Mouse (Mus musculus) kidney, postnatal 14 days (tissue): ENCODE data around the gene Fdxr.

Experiments used
- DNase-seq: peaks from one replicate; pipeline ENCODE4 v3.0.0; 2022; ENCODE audit warnings: mixed read lengths

Fdxr gene

DNA sequence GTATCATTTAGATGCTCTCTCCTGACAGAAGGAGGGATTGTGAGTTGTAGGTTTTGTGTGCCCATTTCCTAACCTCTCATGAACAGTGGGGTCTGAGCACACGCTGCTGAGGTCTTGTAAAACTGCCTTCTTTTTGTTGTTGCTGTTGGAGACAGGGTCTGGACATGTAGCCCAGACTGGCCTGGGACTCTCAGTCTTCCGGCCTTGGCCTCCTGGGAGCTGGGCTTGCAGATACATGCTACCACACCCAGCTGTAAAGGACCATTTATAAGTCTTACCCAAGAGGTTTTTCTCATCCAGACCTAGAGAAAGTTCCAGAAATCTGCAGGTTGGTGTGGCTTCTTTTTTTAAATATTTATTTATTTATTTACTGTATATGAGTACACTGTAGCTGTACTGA, 11.5 kb upstream of the Fdxr start:
- DNase-seq = no peak

DNA sequence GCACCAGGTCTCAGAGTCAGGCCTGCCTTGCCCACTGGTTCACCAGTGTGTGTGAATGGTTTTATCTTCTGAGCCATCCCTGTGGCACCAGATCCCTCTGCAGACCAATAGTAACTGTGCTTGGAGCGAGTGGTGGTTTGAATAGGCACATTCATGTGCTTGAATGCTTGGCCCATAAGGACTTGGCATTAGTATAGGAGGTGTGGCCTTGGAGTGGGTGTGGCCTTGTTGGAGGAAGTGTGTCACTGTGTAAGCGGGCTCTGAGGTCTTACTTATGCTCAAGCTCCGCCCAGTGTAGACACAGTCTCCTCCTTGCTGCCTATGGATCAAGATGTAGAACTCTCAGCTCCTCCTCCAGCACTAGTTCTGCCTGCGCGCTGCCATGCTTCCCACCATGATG, 10.5 kb upstream of the Fdxr start:
- no peak for DNase-seq

DNA sequence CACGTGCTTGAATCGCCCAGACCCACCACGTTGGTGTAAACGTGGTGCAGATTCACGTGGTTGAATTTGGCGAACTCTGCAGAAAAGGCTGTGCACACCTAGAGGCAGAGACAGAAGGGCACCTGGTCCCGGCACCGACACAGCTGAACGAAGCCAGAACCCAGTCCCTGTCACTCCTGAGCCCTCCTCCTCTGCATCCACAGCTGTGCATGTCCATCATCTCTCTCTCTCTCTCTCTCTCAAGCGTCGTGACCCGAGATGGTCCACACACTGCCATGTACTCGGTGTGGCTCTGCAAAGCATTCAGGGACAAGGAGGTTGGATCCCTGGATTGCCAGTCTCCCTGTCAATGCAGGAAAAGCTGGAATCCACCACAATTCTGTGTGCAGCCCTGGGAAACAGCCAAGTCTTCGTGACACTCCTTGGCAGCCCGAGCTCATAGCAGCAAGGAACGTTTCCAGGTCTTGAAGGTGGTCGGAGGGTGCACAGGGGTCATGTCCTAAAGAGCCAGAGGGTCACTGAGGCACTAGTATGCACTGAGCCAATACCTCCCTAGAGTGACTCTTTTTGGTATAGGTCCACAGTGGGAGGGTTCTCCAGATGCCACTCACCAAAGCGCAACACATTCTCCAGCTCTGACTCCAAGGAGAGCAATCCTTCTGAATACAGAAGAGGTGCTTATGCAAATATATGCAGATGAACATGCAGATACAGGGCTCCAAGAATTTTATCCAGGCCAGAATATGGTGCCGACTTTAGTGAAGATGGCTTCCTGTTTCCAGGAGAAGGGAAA, 9.5 kb upstream of the Fdxr start:
- DNase-seq = no peak

DNA sequence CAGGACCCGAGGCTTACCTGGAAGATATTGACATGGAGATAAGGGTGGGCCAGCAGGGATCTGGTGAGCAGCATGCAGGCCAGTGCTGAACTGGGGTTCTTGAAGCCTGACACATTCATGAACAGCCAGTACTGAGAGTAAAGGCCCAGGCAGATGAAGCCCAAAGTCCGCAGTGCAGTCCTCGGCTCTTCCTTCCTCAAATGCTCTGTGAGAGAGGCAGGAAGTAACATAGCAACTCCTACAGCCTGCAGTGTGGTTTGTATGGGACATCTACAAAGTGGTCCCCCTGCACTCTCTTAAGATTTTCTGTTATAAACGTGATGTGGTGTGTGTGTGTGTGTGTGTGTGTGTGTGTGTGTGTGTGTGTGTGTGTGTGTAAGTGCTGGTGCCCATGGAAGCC, 8.4 kb upstream of the Fdxr start:
- no peak for DNase-seq

DNA sequence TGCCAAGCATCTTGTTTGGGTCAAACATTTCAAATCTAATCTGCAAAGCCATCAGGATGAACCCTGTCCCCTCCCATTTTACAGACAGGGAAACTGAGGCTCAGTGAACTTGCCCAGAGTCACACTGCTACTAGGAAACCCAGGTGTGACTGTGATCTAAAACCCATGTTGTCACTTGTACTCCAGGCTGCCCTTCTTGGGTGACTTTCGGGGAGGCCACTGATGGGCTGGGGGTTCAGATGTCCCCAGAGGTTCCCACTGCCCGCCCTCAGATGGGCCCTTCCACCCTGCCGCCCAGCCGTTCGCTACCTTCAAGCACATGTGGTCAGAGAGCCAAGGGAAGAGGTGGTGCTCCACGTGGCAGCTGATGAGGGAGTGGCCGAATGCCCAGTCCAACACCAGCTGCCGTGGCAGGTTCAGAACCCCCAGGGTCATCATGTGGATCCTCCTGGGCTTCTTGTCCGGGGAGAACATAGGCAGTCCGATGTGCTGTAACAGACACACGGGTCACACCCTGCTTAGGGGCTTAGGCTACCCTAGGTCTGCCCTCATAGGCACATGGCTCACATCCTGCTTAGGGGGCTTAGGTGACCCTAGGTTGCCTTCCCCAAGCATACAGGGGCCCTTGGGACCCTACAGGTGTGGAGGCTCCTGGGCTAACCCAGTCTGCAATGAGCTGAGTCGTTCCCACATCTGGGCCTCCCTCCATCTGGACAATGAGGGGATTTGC, 7.2 kb upstream of the Fdxr start:
- DNase-seq = no peak

DNA sequence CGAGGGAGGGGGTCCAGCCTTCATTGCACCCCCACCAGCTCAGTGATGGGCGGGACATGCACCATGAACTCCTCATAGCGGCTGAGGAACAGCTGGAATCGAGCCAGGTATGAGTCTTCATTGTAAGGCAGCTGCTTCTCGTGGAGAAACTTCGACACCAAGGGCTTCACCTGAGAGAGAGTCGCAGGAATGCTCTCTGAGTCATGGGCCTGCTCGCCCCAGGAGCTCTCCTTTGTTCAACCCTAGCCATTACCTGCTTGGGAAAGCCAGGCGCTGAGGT, 6.6 kb upstream of the Fdxr start:
- DNase-seq = no peak

DNA sequence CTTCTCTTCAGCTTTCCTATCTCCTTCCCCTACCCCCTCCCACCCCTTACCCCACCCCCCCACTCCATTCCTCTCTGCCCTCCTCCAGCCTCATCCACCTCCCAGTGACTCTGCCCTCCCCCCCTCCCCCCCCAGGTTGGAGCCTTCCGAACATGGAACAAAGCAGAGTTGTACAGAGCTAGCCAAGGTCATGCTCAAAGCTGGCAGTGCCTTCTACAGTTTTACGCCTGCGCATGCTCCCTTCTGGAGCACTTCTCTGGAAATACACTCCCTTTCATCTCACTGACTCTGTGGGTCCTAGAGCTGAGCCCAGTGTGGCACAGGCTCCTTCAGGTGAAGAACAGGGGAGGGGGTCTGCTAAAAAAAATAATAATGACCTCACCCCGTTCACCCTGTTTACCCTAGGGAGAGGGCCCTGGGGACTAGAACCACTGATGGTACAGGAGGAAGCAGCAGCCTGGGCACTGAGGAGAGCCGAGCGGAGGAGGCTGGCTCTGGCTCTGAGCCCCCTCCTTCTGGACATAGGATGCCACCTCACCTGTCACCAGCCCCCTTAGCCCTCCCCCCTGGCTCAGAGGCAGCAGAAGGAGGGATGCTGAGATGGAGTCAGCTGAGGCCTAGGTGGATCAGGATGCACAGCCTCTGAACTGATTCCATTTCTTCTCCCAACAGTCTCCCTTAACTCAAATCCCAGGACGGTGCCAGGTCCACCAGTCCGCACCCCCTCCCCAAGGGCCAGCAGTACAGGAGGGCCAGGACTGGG, 6.1 kb upstream of the Fdxr start:
- no peak for DNase-seq

DNA sequence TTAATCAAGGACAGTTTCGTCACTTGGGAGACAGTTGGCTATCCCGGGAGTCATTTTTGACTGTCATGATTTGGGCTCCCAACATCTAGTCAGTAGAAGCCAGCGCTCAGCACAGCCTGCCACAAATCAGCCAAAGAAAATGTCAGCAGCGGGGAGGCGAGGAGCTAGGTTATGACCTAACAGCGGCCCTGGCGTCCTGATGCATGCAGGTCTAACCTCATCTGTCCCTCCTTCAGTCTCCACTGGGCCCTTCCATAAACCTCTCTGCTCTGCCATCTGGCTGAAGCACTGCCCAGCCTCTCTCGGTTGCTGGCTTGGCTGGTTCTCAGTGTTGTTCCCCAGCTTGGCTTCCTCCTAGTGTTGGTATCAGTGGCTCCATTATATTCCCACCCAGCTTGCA, 5.4 kb upstream of the Fdxr start:
- no peak for DNase-seq

DNA sequence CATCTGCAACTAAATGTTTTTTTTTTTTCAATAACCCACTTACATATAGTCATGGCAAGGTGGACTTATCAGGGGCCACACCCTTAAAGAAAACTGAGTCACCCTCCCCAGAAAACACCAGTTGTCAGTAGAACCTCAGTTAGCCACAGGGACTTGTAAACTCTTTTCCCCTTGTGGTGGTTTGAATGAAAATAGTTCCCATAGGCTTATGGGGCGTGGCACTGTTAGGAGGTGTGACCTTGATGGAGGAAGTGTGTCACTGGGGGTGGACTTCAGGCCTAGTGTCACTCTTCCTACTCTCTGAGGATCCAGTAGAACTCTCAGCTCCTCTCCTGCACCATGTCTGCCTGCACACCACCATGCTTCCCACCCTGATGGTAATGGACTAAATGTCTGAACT, 2.9 kb upstream of the Fdxr start:
- DNase-seq = no peak

DNA sequence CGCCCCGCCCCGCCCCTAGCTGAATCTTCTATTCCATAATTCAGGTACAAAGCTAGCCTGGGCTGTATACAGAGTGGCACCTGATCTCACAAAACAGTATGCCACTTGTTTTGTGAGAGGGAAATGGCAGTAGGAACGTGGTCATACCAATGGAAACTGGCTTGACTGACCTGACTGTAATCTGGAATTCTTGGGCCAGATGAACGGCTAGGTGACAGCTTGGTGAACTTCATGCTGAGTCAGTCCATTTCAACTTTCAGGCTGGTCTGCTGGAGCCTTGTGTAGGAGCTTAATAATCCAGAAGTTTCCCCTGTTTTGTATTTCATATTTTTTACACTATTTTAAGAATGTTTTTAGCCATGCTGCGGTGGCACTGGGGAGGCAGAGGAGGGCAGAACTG, 1.3 kb upstream of the Fdxr start:
- DNase-seq = no peak

DNA sequence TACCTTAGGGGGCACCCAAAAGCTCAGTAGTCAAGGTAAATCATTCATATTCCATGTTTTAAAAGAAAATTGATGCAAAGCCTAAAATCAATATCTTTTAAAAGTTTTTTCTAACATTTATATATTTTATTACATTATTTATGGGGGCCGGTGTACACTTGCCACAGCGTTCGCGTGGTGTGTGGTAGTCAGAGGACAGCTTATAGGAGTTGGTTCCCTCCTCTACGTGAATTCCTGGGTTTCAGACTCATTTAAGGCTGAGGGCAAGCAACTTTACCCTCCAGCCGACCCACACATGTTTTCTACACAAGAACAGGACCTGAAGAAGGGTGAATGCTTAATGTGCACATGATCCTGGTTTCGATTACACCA, 740 bp upstream of the Fdxr start:
- no peak for DNase-seq

DNA sequence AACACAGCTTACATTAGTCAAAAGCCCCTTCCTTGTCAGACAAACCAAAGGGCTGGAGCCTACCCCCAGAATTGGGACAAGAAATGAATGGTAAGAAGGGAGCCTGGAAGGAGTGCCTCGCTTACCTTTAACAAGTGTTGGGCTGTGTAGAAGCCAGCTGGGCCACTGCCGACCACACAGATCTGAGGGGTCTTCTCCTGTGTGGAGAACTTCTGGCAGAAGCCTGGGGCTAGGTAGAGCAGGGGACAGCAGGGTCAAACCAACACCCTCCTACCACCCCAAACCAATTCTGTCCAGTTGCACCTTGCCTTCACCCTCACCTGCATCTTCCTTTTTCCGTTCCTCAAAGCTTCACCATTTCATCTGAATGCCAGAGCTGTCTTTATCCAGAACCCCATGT, 896 bp downstream of the Fdxr start:
- no peak for DNase-seq

DNA sequence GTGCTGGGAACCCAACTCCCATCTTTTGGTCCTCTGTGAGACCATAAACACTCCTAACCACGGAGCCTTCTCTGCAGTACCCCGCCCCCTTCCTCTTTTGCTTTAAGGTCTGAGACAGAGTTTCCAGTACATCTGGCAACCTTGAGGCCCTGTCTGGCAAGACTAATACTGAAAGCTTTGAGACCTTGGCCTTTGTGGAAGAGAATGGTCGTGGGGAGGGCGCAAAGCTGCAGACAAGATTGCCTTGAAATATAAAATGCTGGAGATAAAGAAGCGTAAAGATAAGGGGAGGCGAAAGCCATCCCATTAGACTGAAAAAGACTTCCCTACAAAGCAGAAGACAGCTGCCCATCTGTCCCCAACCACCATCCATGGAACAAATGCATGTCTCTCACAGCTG, 1.3 kb downstream of the Fdxr start:
- DNase-seq = no peak

DNA sequence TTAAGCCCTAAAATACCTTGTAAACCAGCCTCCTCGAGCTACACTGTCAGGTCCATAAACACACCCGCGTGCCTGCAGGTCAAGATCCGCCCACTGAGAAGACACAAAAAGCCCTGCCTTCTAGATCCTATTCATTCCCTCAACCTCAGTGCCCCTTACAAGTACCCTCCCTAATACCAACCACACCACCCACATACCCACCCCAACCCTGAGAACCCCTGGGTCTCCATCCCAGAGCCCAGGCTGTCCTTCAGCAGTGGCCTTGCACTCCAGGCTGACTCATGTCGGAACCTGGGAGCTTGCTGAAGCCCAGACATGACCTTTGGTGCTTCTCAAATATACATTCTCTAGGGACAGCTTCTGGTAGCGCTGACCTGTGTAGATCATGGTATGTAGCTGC, 2.1 kb downstream of the Fdxr start:
- DNase-seq = no peak

DNA sequence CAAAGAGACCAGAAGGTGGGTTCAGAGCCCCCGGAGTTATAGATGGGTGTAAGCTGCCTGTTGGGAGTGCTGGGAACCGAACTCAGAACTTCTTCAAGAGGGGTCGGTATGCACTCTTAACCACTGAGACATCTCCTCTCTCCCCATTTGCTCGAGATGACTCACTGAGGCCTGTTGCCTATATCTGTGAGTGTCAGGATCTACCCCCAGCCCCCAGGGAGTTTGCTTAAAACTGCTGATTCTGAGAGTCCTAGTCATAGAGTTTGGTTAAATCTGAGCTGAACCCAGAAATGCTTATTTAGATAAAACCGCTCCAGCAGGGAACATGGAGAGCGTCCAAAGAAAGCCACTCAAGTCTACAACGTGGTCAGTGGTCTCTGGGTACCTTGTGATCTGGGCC, 2.7 kb downstream of the Fdxr start:
- DNase-seq = no peak

DNA sequence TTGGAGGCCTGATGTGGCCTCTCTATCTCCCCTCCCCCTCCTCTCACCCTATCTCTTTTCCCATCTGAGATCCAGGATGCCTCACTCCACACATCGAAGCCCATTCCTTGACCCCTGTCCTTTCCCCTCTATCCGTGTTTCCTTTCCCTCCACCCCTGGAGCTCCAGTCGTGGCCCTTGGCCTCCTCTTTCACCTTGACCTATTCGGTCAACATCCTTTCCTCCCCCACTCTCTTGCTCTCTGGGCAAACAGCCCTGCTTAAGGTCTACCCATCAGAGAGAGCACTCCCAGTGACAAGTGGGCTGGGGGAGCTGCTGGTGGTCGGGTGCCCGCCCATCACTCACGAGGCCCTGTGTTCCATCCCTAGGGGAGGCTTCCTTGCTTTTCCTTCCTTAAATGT, 3.1 kb downstream of the Fdxr start:
- DNase-seq = no peak

DNA sequence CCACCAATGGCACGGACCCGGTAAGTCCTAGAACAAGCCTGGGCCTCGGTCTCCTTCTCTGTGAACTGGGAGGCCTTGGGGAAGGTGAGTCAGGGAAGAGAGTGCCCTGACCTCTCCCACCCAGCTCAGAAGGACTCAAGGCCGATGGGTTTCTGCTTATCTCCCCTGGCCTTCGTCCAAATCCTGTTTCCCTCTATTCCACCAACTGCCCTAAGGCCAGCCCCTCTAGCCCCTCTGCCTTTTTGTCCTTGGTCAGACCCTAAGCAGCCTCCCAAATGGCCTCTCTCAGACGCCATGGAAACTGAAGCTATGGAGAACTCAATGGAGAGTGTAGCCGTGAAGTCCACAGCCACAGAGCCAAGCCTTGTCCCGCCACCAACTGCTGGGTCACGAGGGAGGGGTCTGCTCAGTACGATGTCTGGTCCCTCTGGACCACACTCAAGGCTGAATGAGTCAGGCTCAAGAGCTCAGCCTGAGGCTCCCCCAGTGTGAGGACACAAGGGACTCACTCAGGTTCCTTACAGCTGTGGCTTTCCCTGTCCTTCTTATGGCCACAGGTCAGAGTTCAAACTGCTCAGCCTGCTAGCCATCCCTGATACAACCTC, 3.9 kb downstream of the Fdxr start:
- DNase-seq = no peak

DNA sequence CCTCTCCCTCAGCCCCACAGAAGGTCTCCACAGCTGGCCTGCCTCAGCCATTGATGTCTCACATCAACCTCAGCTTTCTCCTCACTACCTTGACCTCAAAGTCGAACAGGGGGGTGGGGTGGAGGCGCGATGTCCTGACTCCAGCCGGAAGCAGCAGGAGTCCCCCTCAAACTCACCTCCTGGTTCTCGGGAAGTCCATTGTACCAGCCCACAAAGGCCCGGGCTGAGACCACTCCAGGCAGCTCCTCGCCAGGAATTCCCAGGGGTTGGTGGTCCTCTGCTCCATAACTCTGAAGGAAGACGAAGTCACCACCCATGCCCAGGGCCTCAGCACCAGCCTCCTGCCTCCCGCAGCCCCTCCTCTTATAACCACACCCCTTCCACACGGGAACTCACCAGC, 5.4 kb downstream of the Fdxr start:
- no peak for DNase-seq

DNA sequence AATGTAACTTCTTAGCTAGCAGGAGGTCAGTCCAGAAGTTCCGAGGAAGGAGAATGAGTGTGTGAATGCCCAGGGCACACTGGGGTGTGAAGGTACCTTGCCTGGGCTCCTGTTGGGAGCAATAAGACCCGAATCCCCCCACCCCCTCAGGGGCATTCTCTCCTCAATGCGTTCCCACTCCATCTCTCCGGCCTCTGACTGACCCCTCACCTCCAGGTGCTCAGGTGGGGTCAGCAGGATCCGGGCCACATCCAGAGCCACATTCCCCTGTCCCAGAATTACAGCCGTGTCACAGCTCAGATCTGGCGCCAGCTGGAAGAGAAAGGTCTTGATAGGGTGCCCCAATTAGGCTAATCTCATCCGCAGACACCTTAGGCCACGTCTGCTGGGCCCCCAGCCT, 5.8 kb downstream of the Fdxr start:
- DNase-seq = no peak

DNA sequence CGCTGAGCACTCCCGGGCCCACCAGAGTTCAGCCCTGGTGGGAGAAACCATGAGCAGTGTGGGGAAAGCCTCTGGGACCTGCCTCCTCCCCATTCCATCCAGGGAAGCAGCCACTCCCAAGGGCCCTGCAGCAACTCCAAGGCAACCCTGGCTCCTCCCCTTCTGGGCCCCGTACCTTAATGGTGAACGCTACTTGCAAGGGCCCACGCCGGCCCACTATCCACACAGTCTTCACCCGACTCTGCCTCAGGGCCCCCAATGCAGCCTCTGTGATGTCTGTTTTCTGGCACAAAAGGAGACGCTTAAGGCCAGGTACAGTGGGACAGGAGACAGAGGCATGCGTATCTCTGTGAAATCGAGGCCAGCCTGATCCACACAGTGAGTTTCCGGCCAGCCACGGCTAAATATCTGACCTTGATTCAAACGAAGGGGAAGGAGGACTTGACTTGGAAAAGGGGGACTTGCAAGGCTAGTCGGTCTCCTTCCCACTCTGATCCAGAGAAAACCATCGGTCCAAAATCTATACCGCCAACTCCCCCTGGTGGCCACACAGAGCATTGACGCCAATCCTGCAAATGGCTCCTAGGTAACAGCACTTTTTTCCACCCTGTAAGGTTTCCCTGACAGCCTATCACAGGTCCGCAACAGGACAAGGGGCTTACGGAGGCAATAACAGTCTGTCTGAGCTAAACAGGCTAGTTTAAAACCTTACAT, 6.5 kb downstream of the Fdxr start:
- DNase-seq = peak; percentile 82

DNA sequence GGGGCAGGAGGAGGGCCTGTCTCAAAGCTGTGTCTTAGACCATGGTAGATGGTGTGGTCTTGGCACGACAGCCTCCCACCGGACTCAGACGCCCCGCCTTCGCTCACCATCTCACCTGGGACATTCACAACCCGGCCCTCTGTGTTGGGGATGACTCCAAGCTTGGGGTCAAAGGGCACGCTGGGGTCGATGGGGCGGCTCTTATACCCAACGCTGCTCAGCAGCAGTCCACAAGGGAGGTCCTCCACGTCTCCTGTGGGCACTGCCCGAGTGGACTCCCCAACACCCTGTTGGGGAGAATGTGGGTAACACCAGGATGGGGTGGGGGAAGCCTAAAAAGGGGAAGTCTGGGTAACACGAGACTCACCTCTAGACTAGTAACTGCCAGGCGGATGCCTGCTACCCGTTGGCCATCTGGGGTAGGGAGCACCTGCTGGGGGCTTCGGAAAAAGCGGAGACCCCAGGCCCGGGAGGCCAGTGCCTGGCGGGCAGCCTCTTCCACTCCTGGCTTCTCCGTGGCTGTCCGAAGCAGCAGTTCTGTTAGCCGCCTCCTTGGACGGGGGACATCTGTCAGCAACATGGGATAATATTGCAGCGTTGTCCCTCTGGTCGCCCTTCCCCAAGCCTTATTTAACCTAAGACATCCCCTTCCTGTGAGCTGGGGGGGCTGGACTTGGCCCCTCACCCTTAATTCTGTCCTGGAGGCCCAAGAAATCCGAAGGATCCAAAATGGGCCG, 7.4 kb downstream of the Fdxr start:
- DNase-seq = no peak

DNA sequence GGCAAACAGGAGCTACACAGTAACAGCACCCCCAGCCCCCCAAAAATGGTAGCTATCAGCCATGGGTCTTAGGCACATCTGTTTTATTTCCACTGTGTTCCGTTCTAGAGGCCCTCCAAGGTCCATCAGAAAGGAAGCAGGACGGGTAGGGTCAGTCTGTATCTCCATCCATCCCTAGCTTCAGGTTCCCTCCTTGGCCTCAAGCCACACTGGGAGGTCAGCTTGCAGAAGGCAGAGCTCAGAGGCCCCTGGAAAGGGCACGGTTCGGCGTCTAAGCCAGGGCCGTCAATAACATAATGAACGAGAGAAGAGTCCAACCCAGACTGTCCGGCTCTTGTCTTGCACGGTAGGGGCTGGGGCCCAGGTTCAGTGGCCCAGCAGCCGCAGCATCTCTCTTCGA, 8.9 kb downstream of the Fdxr start:
- DNase-seq = no peak
